Mouse (Mus musculus): ENCODE data around the gene Ifit1. TPM values are rescaled to one million over a fixed set of nuclear protein-coding genes. Genes with fewer than 3 reads are reported as not detected.
A peak's percentile ranks its signal among the peaks of the same experiment; 100 is the strongest.
"Not testable (repeated sequence)": the region's sequence is repeated elsewhere in the genome, so short reads cannot be mapped to it uniquely, and the experiment has no call there.

Ifit1 gene
- polyA plus RNA-seq, 1 experiment from 2014 or later: 1.4 TPM

DNA sequence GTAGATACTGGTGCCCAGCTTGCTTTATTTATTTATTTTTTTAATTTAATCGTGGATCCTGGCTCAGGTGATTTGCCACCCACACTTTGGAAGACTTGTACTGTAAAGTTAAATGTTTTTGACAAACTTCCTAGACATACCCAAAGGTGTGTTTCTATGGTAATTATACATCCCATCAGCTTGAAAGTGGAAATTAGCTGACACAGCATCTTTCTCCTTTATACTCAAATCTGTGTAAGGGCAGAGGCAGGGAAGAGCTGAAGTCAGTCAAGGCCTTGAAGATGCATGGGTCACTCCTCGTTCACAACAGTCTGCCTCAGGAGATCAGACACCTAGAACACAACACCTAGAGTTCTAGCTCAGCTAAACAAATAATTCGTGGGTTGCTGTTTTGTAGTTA is 30.6 kb upstream of the Ifit1 start:
- H3K9me3 ChIP-seq (replicated peaks; ENCODE audit: control insufficient read depth, low read length); ATAC-seq (ENCODE audit: insufficient read depth, low FRiP score): not testable (repeated sequence)
- 75% methylated on average over 3 of the region's 3 CpGs for WGBS

GRCm38 (mm10) chr19:34612243-34613001 is 28.2 kb upstream of the Ifit1 start:
- not testable (repeated sequence) for H3K4me2 ChIP-seq (ENCODE audit: low read depth, low read length); H3K9ac ChIP-seq (ENCODE audit: low read length); H3K4me1 ChIP-seq (ENCODE audit: control insufficient read depth, insufficient read depth, low read length); H3K36me3 ChIP-seq (ENCODE audit: control insufficient read depth, insufficient read depth, low read length); H3K27me3 ChIP-seq (ENCODE audit: control insufficient read depth, insufficient read depth, low read length); H3K9me3 ChIP-seq (replicated peaks; ENCODE audit: control insufficient read depth, low read length); ATAC-seq (ENCODE audit: insufficient read depth, low FRiP score); H3K4me3 ChIP-seq (replicated peaks; ENCODE audit: low read length); H3K27ac ChIP-seq (ENCODE audit: low read length)
- WGBS: 82% methylated on average over 5 of the region's 11 CpGs

More for the DNA sequence above, 30.6 kb upstream of the Ifit1 start:
- H3K27me3 ChIP-seq (ENCODE audit: control insufficient read depth, insufficient read depth, low read length); H3K36me3 ChIP-seq (ENCODE audit: control insufficient read depth, insufficient read depth, low read length); H3K27ac ChIP-seq (ENCODE audit: low read length); H3K4me2 ChIP-seq (ENCODE audit: low read depth, low read length); H3K9ac ChIP-seq (ENCODE audit: low read length); H3K4me3 ChIP-seq (replicated peaks; ENCODE audit: low read length); H3K4me1 ChIP-seq (ENCODE audit: control insufficient read depth, insufficient read depth, low read length): not testable (repeated sequence)

DNA sequence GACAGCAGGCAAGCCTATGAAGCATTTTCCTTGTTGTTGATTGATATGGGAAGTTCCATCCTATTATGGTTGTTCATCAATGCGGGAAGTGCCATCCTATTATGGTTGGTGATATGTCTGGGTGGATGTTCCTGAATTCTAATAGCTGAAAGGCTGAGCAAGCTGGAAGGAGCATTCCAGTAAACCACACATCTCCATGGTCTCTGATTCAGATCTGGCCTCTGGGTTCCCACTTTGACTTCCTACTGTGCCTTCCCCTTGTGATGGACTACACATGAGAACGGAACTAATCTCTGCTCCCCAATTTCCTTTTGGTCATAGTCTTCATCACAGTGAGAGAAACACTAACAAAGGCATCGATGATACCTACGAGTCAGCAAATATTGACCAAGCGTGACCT is 19.8 kb upstream of the Ifit1 start:
- ATAC-seq (ENCODE audit: insufficient read depth, low FRiP score): no peak
- H3K27ac ChIP-seq (ENCODE audit: low read length): no peak overlapping the region
- H3K4me2 ChIP-seq (ENCODE audit: low read depth, low read length): no peak overlapping the region
- no peaks in the 10 kb centered on the region for H3K36me3 ChIP-seq (ENCODE audit: control insufficient read depth, insufficient read depth, low read length)
- no peaks in the 10 kb centered on the region for H3K9me3 ChIP-seq (replicated peaks; ENCODE audit: control insufficient read depth, low read length)
- no peak overlapping the region for H3K9ac ChIP-seq (ENCODE audit: low read length)
- no peak overlapping the region for H3K4me3 ChIP-seq (replicated peaks; ENCODE audit: low read length)
- no peaks in the 10 kb centered on the region for H3K4me1 ChIP-seq (ENCODE audit: control insufficient read depth, insufficient read depth, low read length)
- WGBS: 71% methylated on average over 5 of the region's 5 CpGs
- H3K27me3 ChIP-seq (ENCODE audit: control insufficient read depth, insufficient read depth, low read length): no peaks in the 10 kb centered on the region

DNA sequence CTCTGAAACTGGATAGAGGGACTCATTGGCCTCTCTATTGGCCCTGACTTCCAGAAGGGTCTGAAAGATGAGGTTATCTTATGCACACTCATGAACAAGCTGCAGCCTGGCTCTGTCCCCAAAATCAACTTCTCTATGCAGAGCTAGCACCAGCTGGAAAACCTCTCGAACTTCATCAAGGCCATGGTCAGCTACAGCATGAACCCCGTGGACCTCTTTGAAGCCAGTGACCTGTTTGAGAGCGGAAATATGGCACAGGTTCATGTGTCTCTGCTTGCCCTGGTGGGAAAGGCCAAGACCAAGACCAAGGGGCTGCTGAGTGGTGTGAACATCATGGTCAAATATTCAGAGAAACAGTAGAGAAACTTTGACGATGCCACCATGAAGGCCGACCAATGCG is 16.9 kb upstream of the Ifit1 start:
- Histone ChIP-seq H3K9me3 (replicated peaks; ENCODE audit: control insufficient read depth, low read length) (no peaks in the 10 kb centered on the region), H3K4me3 (replicated peaks; ENCODE audit: low read length) (no peak overlapping the region), H3K36me3 (ENCODE audit: control insufficient read depth, insufficient read depth, low read length) (no peaks in the 10 kb centered on the region), H3K27ac (ENCODE audit: low read length) (no peak overlapping the region), H3K4me1 (ENCODE audit: control insufficient read depth, insufficient read depth, low read length) (no peaks in the 10 kb centered on the region), H3K27me3 (ENCODE audit: control insufficient read depth, insufficient read depth, low read length) (no peaks in the 10 kb centered on the region), H3K4me2 (ENCODE audit: low read depth, low read length) (no peak overlapping the region), H3K9ac (ENCODE audit: low read length) (no peak overlapping the region)
- no peak for ATAC-seq (ENCODE audit: insufficient read depth, low FRiP score)
- WGBS: 91% methylated on average over 6 of the region's 6 CpGs

- no peak overlapping the region for H3K27ac ChIP-seq (ENCODE audit: low read length)
- H3K27me3 ChIP-seq (ENCODE audit: control insufficient read depth, insufficient read depth, low read length): no peaks in the 10 kb centered on the region
- H3K4me3 ChIP-seq (replicated peaks; ENCODE audit: low read length): no peak overlapping the region
- no peaks in the 10 kb centered on the region for H3K36me3 ChIP-seq (ENCODE audit: control insufficient read depth, insufficient read depth, low read length)
- 79% methylated on average over 4 of the region's 4 CpGs for WGBS
- no peak overlapping the region for H3K4me2 ChIP-seq (ENCODE audit: low read depth, low read length)
- ATAC-seq (ENCODE audit: insufficient read depth, low FRiP score): no peak
- no peaks in the 10 kb centered on the region for H3K4me1 ChIP-seq (ENCODE audit: control insufficient read depth, insufficient read depth, low read length)
- no peak overlapping the region for H3K9ac ChIP-seq (ENCODE audit: low read length)
- no peaks in the 10 kb centered on the region for H3K9me3 ChIP-seq (replicated peaks; ENCODE audit: control insufficient read depth, low read length)
Measured at GRCm38 (mm10) chr19:34624663-34625062, 16.0 kb upstream of the Ifit1 start.

DNA sequence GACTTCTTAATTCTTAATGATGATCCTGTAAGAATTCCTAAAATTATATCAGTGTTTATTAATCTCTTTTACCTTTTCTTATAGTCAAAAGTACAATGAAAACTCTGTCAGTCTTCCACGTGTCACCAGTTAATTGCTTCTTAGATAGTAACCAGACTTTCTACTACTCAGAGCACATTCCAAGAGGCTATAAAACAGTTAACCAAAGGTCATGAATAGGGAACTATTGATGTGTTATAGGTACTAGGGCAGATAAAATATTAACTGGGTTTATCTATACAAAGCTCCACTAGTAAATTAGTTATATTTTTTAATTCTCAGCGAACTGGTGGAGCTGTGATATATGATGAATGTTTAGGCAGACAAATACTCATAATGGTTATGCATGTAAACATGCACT is 13.2 kb upstream of the Ifit1 start:
- WGBS: 62% methylated on average over 2 of the region's 2 CpGs
- no peak overlapping the region for H3K4me3 ChIP-seq (replicated peaks; ENCODE audit: low read length)
- no peak overlapping the region for H3K27ac ChIP-seq (ENCODE audit: low read length)

DNA sequence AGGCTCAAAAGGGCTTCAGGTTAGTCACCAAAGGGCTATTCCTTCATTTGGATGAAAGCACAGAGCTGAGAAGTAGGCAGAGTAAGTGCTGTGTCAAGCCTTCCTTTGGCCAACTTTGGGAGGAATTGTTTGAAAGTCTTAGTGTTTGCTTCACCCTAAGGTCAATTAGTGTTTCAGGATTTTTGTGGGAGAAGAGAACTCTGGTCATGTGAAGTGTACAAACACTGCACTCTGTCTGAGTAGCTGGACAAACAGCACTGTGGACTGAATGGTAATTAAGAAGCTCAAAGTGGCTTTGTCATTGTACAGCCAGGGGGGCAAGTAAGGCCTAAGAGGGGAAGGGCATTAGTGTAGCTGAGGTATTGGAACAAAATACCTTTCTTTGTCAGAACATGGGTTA is 9.2 kb upstream of the Ifit1 start:
- ATAC-seq (ENCODE audit: insufficient read depth, low FRiP score): no peak
- Histone ChIP-seq H3K9ac (ENCODE audit: low read length) (no peak overlapping the region), H3K27me3 (ENCODE audit: control insufficient read depth, insufficient read depth, low read length) (no peaks in the 10 kb centered on the region), H3K27ac (ENCODE audit: low read length) (no peak overlapping the region), H3K4me3 (replicated peaks; ENCODE audit: low read length) (no peak overlapping the region), H3K36me3 (ENCODE audit: control insufficient read depth, insufficient read depth, low read length) (no peaks in the 10 kb centered on the region), H3K9me3 (replicated peaks; ENCODE audit: control insufficient read depth, low read length) (no peaks in the 10 kb centered on the region), H3K4me2 (ENCODE audit: low read depth, low read length) (no peak overlapping the region), H3K4me1 (ENCODE audit: control insufficient read depth, insufficient read depth, low read length) (no peaks in the 10 kb centered on the region)

More for the DNA sequence above, 13.2 kb upstream of the Ifit1 start:
- no peak overlapping the region for H3K9ac ChIP-seq (ENCODE audit: low read length)
- no peaks in the 10 kb centered on the region for H3K9me3 ChIP-seq (replicated peaks; ENCODE audit: control insufficient read depth, low read length)
- ATAC-seq (ENCODE audit: insufficient read depth, low FRiP score): no peak
- no peak overlapping the region for H3K4me2 ChIP-seq (ENCODE audit: low read depth, low read length)
- no peaks in the 10 kb centered on the region for H3K4me1 ChIP-seq (ENCODE audit: control insufficient read depth, insufficient read depth, low read length)
- no peaks in the 10 kb centered on the region for H3K36me3 ChIP-seq (ENCODE audit: control insufficient read depth, insufficient read depth, low read length)
- H3K27me3 ChIP-seq (ENCODE audit: control insufficient read depth, insufficient read depth, low read length): no peaks in the 10 kb centered on the region

DNA sequence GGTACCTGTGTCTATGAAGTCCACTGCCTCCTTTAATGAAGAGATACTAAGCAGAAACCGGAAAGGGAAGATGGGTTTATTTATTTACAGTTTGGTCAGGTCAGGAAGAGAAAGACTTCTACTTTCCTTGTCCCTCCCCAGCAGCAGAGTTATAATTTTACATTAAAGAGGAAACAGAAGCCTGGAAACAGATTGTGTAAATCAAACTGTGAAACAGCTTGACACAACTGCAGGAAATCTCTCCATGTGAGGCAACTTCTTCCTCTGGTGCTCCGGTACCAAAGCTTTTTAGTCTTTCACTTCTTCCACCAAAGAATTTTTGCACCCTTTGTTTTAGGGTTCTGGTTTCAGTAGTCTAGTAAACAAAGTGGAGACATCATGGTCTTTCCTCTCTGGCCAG is 7.2 kb upstream of the Ifit1 start:
- Histone ChIP-seq H3K4me2 (ENCODE audit: low read depth, low read length) (no peak overlapping the region), H3K36me3 (ENCODE audit: control insufficient read depth, insufficient read depth, low read length) (no peaks in the 10 kb centered on the region), H3K4me3 (replicated peaks; ENCODE audit: low read length) (no peak overlapping the region), H3K4me1 (ENCODE audit: control insufficient read depth, insufficient read depth, low read length) (no peaks in the 10 kb centered on the region), H3K27me3 (ENCODE audit: control insufficient read depth, insufficient read depth, low read length) (no peaks in the 10 kb centered on the region), H3K27ac (ENCODE audit: low read length) (no peak overlapping the region), H3K9ac (ENCODE audit: low read length) (no peak overlapping the region), H3K9me3 (replicated peaks; ENCODE audit: control insufficient read depth, low read length) (no peaks in the 10 kb centered on the region)
- ATAC-seq (ENCODE audit: insufficient read depth, low FRiP score): no peak
- WGBS: 56% methylated on average over 2 of the region's 2 CpGs

- WGBS: 7% methylated on average over 3 of the region's 3 CpGs
- H3K4me2 ChIP-seq (ENCODE audit: low read depth, low read length): no peak overlapping the region
- H3K36me3 ChIP-seq (ENCODE audit: control insufficient read depth, insufficient read depth, low read length): no peaks in the 10 kb centered on the region
- H3K27ac ChIP-seq (ENCODE audit: low read length): no peak overlapping the region
- H3K9me3 ChIP-seq (replicated peaks; ENCODE audit: control insufficient read depth, low read length): no peaks in the 10 kb centered on the region
- H3K4me1 ChIP-seq (ENCODE audit: control insufficient read depth, insufficient read depth, low read length): no peaks in the 10 kb centered on the region; the same call in 1 of the 2 replicates
- H3K9ac ChIP-seq (ENCODE audit: low read length): no peak overlapping the region
- H3K27me3 ChIP-seq (ENCODE audit: control insufficient read depth, insufficient read depth, low read length): no peaks in the 10 kb centered on the region
- ATAC-seq (ENCODE audit: insufficient read depth, low FRiP score): 0 out of 2 replicates have a peak, but pooled peaks have one; percentile 50
- H3K4me3 ChIP-seq (replicated peaks; ENCODE audit: low read length): no peak overlapping the region
Measured at GRCm38 (mm10) chr19:34636933-34637557, 3.6 kb upstream of the Ifit1 start.

Data from stomach, embryonic 16.5 days (tissue).